Mouse (Mus musculus) heart, embryonic 11.5 days (tissue): ENCODE measurements around the gene Atp6v0b. TPM values are rescaled to one million over a fixed set of nuclear protein-coding genes. Genes with fewer than 3 reads are reported as not detected.

Experiments used
- ATAC-seq: fragments of 200-750 bp; cut with Nextera tagmentation; replicated peaks from 2 replicates; pipeline ENCODE4 v1.8.0; 2017; ENCODE audit warnings: moderate library complexity; ENCODE audit not compliant: insufficient number of reproducible peaks, low FRiP score, low TSS enrichment
- H3K27ac ChIP-seq: fragments of 300-500 bp; sonication (generic); 2 replicates; pipeline ENCODE4 v1.5.1; 2014; ENCODE audit warnings: mild to moderate bottlenecking, low read depth, low read length
- H3K27me3 ChIP-seq: fragments of 300-500 bp; sonication (generic); 2 replicates; pipeline ENCODE4 v1.6.1; 2014; ENCODE audit warnings: mild to moderate bottlenecking, low read length, mixed read lengths; ENCODE audit not compliant: control insufficient read depth, insufficient read depth
- H3K36me3 ChIP-seq: fragments of 300-500 bp; sonication (generic); 2 replicates; pipeline ENCODE4 v1.6.1; 2014; ENCODE audit warnings: mild to moderate bottlenecking, low read length, moderate library complexity, mixed read lengths; ENCODE audit not compliant: control insufficient read depth, insufficient read depth
- H3K4me1 ChIP-seq: fragments of 300-500 bp; sonication (generic); 2 replicates; pipeline ENCODE4 v1.6.1; 2014; ENCODE audit warnings: low read length; ENCODE audit not compliant: control insufficient read depth, insufficient read depth
- H3K4me2 ChIP-seq: fragments of 300-500 bp; sonication (generic); 2 replicates; pipeline ENCODE4 v1.6.1; 2014; ENCODE audit warnings: mild to moderate bottlenecking, moderate library complexity
- H3K4me3 ChIP-seq: fragments of 300-500 bp; sonication (generic); 2 replicates; pipeline ENCODE4 v1.5.1; 2014; ENCODE audit warnings: low read depth, low read length
- H3K9ac ChIP-seq: fragments of 300-500 bp; sonication (generic); 2 replicates; pipeline ENCODE4 v1.6.1; 2014; ENCODE audit warnings: mild to moderate bottlenecking, low read depth, low read length, moderate library complexity
- H3K9me3 ChIP-seq: fragments of 300-500 bp; sonication (generic); replicated peaks from 2 replicates; pipeline ENCODE4 v1.6.1; 2016; ENCODE audit warnings: low read length; ENCODE audit not compliant: control insufficient read depth
- WGBS: fragments of 180-500 bp; shearing (Covaris S2); extraction: QIAGEN DNeasy Blood & Tissue Kit; methylation state at CpG from one replicate; pipeline ENCODE4 v1.1.7; 2014; ENCODE audit not compliant: insufficient replicate concordance; 5-methylcytosine and 5-hydroxymethylcytosine counted together
- polyA plus RNA-seq: library from polyadenylated mRNA; unstranded; fragments of >200 nt; fragmentation: Nextera tagmentation; extraction: Ambion mirVana; gene quantifications from 2 replicates; pipeline ENCODE4 v1.2.1, GENCODE M21; 2014

Gene Atp6v0b
- 194 and 197 TPM in 2 replicates for polyA plus RNA-seq

GRCm38 (mm10) chr4:117887133-117887532, at the start of gene Atp6v0b:
Gene Atp6v0b (minus strand): TSS chr4:117887333.
- Histone ChIP-seq H3K4me1 (peaks cover 16% of the 10 kb centered on the region), H3K4me2 (peak within 1 kb of the TSS; percentile 76), H3K27me3 (no peaks in the 10 kb centered on the region), H3K9ac (peak within 1 kb of the TSS; percentile 90), H3K4me3 (peak within 1 kb of the TSS; percentile 99), H3K36me3 (peaks cover 11% of the 10 kb centered on the region), H3K9me3 (no peaks in the 10 kb centered on the region), H3K27ac (0 out of 2 replicates have a peak within 1 kb of the TSS, but pooled peaks have one; percentile 18)
- ATAC-seq, result peak; percentile 90
- WGBS, result under 1% methylated on average over 37 of the region's 37 CpGs

GRCm38 (mm10) chr4:117934081-117934480, 46.9 kb upstream of the Atp6v0b start:
- ATAC-seq, result no peak
- Histone ChIP-seq H3K4me3 (no peak overlapping the region), H3K27me3 (peaks cover 16% of the 10 kb centered on the region), H3K27ac (no peak overlapping the region), H3K4me2 (no peak overlapping the region), H3K9me3 (no peaks in the 10 kb centered on the region), H3K4me1 (peaks cover 8% of the 10 kb centered on the region), H3K9ac (no peak overlapping the region), H3K36me3 (no peaks in the 10 kb centered on the region)
- WGBS, result 81% methylated on average over 4 of the region's 4 CpGs

GRCm38 (mm10) chr4:117933248-117933647, 46.1 kb upstream of the Atp6v0b start:
- ATAC-seq, result no peak
- Histone ChIP-seq H3K27ac (no peak overlapping the region), H3K4me1 (peaks cover 15% of the 10 kb centered on the region), H3K4me2 (no peak overlapping the region), H3K4me3 (no peak overlapping the region), H3K9ac (no peak overlapping the region), H3K36me3 (no peaks in the 10 kb centered on the region), H3K9me3 (no peaks in the 10 kb centered on the region), H3K27me3 (peaks cover 22% of the 10 kb centered on the region)
- WGBS, result 80% methylated on average over 5 of the region's 5 CpGs

- no peak for ATAC-seq
- peak within 1 kb of the TSS; percentile 58 for H3K9ac ChIP-seq
- no peaks in the 10 kb centered on the region for H3K9me3 ChIP-seq
- peaks cover 23% of the 10 kb centered on the region for H3K4me1 ChIP-seq
- peak within 1 kb of the TSS; percentile 48 for H3K4me3 ChIP-seq
- no peaks in the 10 kb centered on the region for H3K36me3 ChIP-seq
- H3K27ac ChIP-seq, result peak within 1 kb of the TSS; percentile 2; the same call in 1 of the 2 replicates
- under 1% methylated on average over 33 of the region's 33 CpGs for WGBS
- peak within 1 kb of the TSS; percentile 94 for H3K4me2 ChIP-seq
- H3K27me3 ChIP-seq, result peaks cover 48% of the 10 kb centered on the region
These were observed 42.3 kb upstream of the Atp6v0b start, which contains the start of gene Artn for GRCm38 (mm10) chr4:117929391-117929881. Gene Artn (minus strand): TSS chr4:117929763.

DNA sequence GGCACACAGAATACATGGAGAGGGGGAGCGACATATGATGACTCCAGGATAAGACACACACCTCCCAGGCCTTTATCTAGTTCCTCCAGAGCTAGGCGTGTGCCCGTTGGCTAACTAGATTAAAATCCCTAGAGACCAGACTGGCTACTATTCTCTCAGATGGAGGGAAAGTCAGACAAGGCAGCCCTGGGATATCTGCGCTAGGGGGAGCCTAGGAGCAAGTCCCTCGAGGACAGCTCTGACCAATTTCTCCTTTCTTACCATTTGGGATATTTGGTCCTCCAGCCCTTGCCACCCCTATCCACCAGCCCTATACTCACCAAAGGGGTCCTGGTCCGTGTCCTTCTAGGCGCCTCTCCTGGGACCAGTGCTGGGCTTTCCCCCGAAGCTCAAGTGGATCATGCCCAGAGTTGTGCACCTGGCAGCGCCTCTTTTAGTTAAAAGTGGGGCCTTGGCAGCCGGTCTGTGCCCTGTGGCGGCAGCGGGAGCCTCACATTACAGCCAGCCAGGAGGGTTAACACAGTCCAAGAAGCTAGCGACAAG, 41.6 kb upstream of the Atp6v0b start:
- peak overlapping the region; percentile 94 for H3K4me2 ChIP-seq
- H3K4me3 ChIP-seq, result peak overlapping the region; percentile 48
- peak overlapping the region; percentile 2; the same call in 1 of the 2 replicates for H3K27ac ChIP-seq
- H3K36me3 ChIP-seq, result no peaks in the 10 kb centered on the region
- H3K27me3 ChIP-seq, result peaks cover 51% of the 10 kb centered on the region
- H3K9ac ChIP-seq, result peak overlapping the region; percentile 58
- peaks cover 25% of the 10 kb centered on the region for H3K4me1 ChIP-seq
- WGBS, result 2% methylated on average over 13 of the region's 13 CpGs
- peak; percentile 20; the same call in 1 of the 2 replicates for ATAC-seq
- no peaks in the 10 kb centered on the region for H3K9me3 ChIP-seq

DNA sequence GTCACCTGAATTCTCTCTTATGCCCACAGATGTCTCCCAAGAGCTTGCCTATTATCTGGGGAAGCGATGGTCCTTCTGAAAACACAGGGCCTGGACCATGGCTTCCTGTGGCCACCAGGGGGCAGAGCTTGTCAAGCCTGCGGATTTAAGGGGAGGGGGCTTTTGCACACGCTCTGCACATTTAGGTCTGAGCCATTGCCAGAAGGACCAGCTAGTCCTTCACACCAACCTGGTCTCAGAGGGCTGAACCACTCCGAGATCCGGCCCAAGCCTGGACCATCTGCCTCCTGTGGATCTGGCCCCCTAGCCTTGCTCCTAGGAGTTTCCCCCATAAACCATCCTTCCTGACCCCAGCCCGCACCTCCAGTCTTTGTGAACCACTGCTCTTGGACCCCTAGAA, 41.1 kb upstream of the Atp6v0b start:
- H3K4me2 ChIP-seq, result peak overlapping the region; percentile 94
- H3K27me3 ChIP-seq, result peaks cover 51% of the 10 kb centered on the region
- H3K27ac ChIP-seq, result no peak overlapping the region
- peaks cover 25% of the 10 kb centered on the region for H3K4me1 ChIP-seq
- WGBS, result 12% methylated on average over 6 of the region's 6 CpGs
- H3K9me3 ChIP-seq, result no peaks in the 10 kb centered on the region
- H3K36me3 ChIP-seq, result no peaks in the 10 kb centered on the region
- H3K9ac ChIP-seq, result no peak overlapping the region
- ATAC-seq, result 0 out of 2 replicates have a peak, but pooled peaks have one; percentile 28
- H3K4me3 ChIP-seq, result no peak overlapping the region

DNA sequence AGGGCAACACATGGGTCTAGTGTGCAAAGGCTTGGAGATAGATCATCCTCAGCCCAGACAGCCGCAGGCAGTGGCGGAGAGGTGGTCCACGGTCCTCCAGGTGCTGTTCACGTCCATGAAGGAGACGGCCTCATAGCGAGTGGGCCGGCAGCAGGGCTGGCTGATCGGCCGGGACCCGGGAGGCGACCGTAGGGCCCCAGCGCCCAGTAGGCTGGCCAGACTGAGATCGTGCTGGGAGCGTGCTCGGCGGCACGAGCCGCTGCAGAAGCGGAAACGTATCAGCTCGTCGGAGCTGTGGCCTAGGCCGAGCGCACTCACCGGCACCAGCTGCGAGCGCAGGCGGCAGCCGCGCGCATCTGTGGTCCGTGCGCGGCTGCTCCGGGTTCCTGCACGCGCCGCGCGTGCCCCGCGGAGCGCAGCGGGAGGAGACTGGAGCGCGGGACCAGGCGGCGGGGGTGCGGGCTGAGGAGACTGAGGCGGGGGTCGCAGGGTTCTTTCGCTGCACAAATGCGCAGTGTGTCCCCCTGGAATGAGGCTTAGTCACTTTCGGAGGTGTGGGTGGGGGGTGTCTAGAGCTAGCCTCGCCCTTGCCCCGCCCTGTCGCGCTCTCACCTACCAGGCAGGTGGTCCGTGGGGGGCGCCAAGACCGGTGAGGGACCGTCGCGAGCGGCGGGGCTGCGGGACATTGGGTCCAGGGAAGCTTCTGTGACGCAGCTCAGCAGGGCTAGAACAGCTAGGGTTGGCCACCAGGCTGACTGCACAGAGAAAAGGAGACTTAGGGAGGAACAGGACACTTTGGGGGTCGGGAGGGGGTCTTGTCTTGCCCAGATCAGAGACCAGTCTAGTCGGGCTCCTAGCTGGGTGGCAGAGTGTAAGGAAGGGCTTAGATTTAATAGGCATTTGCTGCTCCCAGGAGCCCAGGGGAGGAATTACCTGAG, 39.7 kb upstream of the Atp6v0b start:
- 0 out of 2 replicates have a peak, but pooled peaks have one; percentile 40 for ATAC-seq
- Histone ChIP-seq H3K9ac (peak overlapping the region; percentile 61), H3K27me3 (peaks cover 54% of the 10 kb centered on the region), H3K36me3 (no peaks in the 10 kb centered on the region), H3K4me3 (peak overlapping the region; percentile 52), H3K4me2 (peak overlapping the region; percentile 83), H3K27ac (no peak overlapping the region), H3K4me1 (peaks cover 25% of the 10 kb centered on the region), H3K9me3 (no peaks in the 10 kb centered on the region)
- 2% methylated on average over 71 of the region's 71 CpGs for WGBS

- Histone ChIP-seq H3K27ac (no peak overlapping the region), H3K4me2 (no peak overlapping the region), H3K4me1 (peaks cover 25% of the 10 kb centered on the region), H3K27me3 (peaks cover 47% of the 10 kb centered on the region), H3K9me3 (no peaks in the 10 kb centered on the region), H3K4me3 (no peak overlapping the region), H3K9ac (no peak overlapping the region), H3K36me3 (no peaks in the 10 kb centered on the region)
- no peak for ATAC-seq
- WGBS, result 59% methylated on average over 4 of the region's 6 CpGs
These were observed 37.8 kb upstream of the Atp6v0b start for GRCm38 (mm10) chr4:117924916-117925315.
